Mouse (Mus musculus): ENCODE results near the gene Rbpj.

DNA sequence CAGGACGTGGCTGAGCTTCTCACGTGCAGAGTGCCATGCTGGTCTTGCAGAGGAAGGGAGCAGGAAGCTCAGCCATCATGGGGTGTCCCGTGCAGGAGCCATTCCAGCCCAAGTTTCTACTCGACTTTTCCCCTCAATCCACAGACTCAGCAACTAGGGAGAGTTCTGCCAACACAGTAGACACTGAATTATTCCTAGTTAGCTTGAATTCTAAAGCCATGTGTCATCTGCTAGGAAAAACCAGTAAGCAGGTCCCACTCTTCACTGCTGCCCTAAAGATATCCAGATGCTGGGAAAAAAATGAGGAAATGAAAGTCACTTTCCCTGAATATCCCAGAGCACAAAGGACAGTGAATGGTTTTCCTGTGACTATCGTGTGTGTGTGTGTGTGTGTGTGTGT lies 5.8 kb upstream of the Rbpj start:
- TF ChIP-seq POLR2A (IDR thresholded peaks at IDR 0.05; ENCODE audit: borderline replicate concordance, extremely low read depth, low read depth, low read length) (no peak), CTCF (IDR thresholded peaks at IDR 0.05; ENCODE audit: insufficient read depth, low read length) (no peak)
